Mouse (Mus musculus) forebrain, postnatal 0 days (tissue): ENCODE measurements around the gene Tmem145. TPM values are rescaled to one million over a fixed set of nuclear protein-coding genes. Genes with fewer than 3 reads are reported as not detected.
"Not testable (repeated sequence)": the region's sequence is repeated elsewhere in the genome, so short reads cannot be mapped to it uniquely, and the experiment has no call there.

ENCODE experiments used
- ATAC-seq: fragments of 200-750 bp; cut with Nextera tagmentation; 2 replicates; pipeline ENCODE4 v1.8.0; 2017; ENCODE audit warnings: mild to moderate bottlenecking, moderate library complexity
- DNase-seq: peaks from one replicate; pipeline ENCODE4 v3.0.0-alpha.2; 2015
- H3K27ac ChIP-seq: fragments of 300-500 bp; sonication (generic); 2 replicates; pipeline ENCODE4 v1.5.1; 2014; ENCODE audit warnings: low read depth, mild to moderate bottlenecking, antibody characterized with exemption, low read length, moderate library complexity, mixed read lengths
- H3K27me3 ChIP-seq: fragments of 300-500 bp; sonication (generic); 2 replicates; pipeline ENCODE4 v1.6.1; 2014; ENCODE audit warnings: mild to moderate bottlenecking, low read length, mixed read lengths; ENCODE audit not compliant: insufficient read depth
- H3K36me3 ChIP-seq: fragments of 300-500 bp; sonication (generic); 2 replicates; pipeline ENCODE4 v1.6.1; 2014; ENCODE audit warnings: mild to moderate bottlenecking, moderate library complexity; ENCODE audit not compliant: insufficient read depth
- H3K4me1 ChIP-seq: fragments of 300-500 bp; sonication (generic); 2 replicates; pipeline ENCODE4 v1.6.1; 2014; ENCODE audit warnings: antibody characterized with exemption; ENCODE audit not compliant: insufficient read depth
- H3K4me2 ChIP-seq: fragments of 300-500 bp; sonication (generic); 2 replicates; pipeline ENCODE4 v1.6.1; 2014; ENCODE audit warnings: low read depth, mild to moderate bottlenecking, moderate library complexity
- H3K4me3 ChIP-seq: fragments of 300-500 bp; sonication (generic); 2 replicates; pipeline ENCODE4 v1.5.1; 2014; ENCODE audit warnings: low read depth, low read length, mixed read lengths
- H3K9ac ChIP-seq: fragments of 300-500 bp; sonication (generic); 2 replicates; pipeline ENCODE4 v1.6.1; 2014; ENCODE audit warnings: mild to moderate bottlenecking
- H3K9me3 ChIP-seq: fragments of 300-500 bp; sonication (generic); 2 replicates; pipeline ENCODE4 v1.6.1; 2016; ENCODE audit warnings: low read length
- CTCF ChIP-seq: sonication (generic); IDR thresholded peaks from 2 replicates; pipeline ENCODE4 v1.5.1; 2016; ENCODE audit warnings: antibody characterized with exemption, control low read depth, low read depth
- WGBS: fragments of 180-500 bp; shearing (Covaris S2); extraction: QIAGEN DNeasy Blood & Tissue Kit; methylation state at CpG from one replicate; pipeline ENCODE4 v1.1.7; 2014; 5-methylcytosine and 5-hydroxymethylcytosine counted together
- polyA plus RNA-seq: library from polyadenylated mRNA; unstranded; fragments of >200 nt; fragmentation: Nextera tagmentation; extraction: Ambion mirVana; gene quantifications from 2 replicates; pipeline ENCODE4 v1.2.1, GENCODE M21; 2015
- total RNA-seq: library from RNA; depleted of rRNA; stranded (reverse); fragments of >200 nt; gene quantifications from 2 replicates; pipeline ENCODE4 v1.2.3, GENCODE M21; 2014; rRNA removed

Tmem145 gene
- total RNA-seq (55.9 and 63.2 TPM in 2 replicates), polyA plus RNA-seq (46.7 and 68.0 TPM in 2 replicates)

- H3K27ac ChIP-seq, result peak within 1 kb of the TSS; percentile 83
- no peaks in the 10 kb centered on the region for H3K27me3 ChIP-seq
- DNase-seq (peak; percentile 69), ATAC-seq (peak; percentile 74)
- under 1% methylated on average over 35 of the region's 47 CpGs for WGBS
- H3K4me3 ChIP-seq, result peak within 1 kb of the TSS; percentile 67
- no peaks in the 10 kb centered on the region for H3K9me3 ChIP-seq
- TF ChIP-seq CTCF, result no peak
- peak within 1 kb of the TSS; percentile 87 for H3K9ac ChIP-seq
- peak within 1 kb of the TSS; percentile 87 for H3K4me2 ChIP-seq
- 0 out of 2 replicates have a peak, but pooled peaks cover 4% of the 10 kb centered on the region for H3K4me1 ChIP-seq
- peaks cover 4% of the 10 kb centered on the region; the same call in 1 of the 2 replicates for H3K36me3 ChIP-seq
Observed at GRCm38 (mm10) chr7:25305956-25306613, at the start of gene Tmem145. Tmem145 (plus strand) TSS chr7:25306106.

- no peaks in the 10 kb centered on the region; the same call in 1 of the 2 replicates for H3K4me1 ChIP-seq
Observed at GRCm38 (mm10) chr7:25261896-25262295, 44.0 kb upstream of the Tmem145 start.

GRCm38 (mm10) chr7:25263968-25264870 is 41.7 kb upstream of the Tmem145 start:
- no peak for TF ChIP-seq CTCF
- H3K9ac ChIP-seq, result no peak overlapping the region
- H3K27ac ChIP-seq, result no peak overlapping the region
- DNase-seq, result no peak
- H3K4me1 ChIP-seq, result peaks cover 5% of the 10 kb centered on the region
- no peak overlapping the region for H3K4me3 ChIP-seq
- WGBS, result 24% methylated on average over 17 of the region's 17 CpGs
- no peaks in the 10 kb centered on the region for H3K36me3 ChIP-seq
- no peaks in the 10 kb centered on the region for H3K9me3 ChIP-seq
- no peak overlapping the region for H3K4me2 ChIP-seq
- H3K27me3 ChIP-seq, result no peaks in the 10 kb centered on the region
- no peak for ATAC-seq

More at GRCm38 (mm10) chr7:25261896-25262295, 44.0 kb upstream of the Tmem145 start:
- no peak for TF ChIP-seq CTCF
- Histone ChIP-seq H3K36me3 (no peaks in the 10 kb centered on the region), H3K9me3 (no peaks in the 10 kb centered on the region), H3K4me2 (no peak overlapping the region), H3K27me3 (no peaks in the 10 kb centered on the region), H3K4me3 (no peak overlapping the region), H3K27ac (no peak overlapping the region), H3K9ac (no peak overlapping the region)
- DNase-seq (no peak), ATAC-seq (no peak)
- WGBS, result 81% methylated on average over 1 of the region's 1 CpGs

GRCm38 (mm10) chr7:25265743-25266142 is 40.2 kb upstream of the Tmem145 start:
- not testable (repeated sequence) for H3K27me3 ChIP-seq, H3K36me3 ChIP-seq, H3K4me3 ChIP-seq, DNase-seq, H3K9ac ChIP-seq, H3K9me3 ChIP-seq, ATAC-seq, H3K27ac ChIP-seq, H3K4me2 ChIP-seq
- H3K4me1 ChIP-seq, result peaks cover 14% of the 10 kb centered on the region
- WGBS, result 87% methylated on average over 5 of the region's 5 CpGs

GRCm38 (mm10) chr7:25266180-25266962 is 39.5 kb upstream of the Tmem145 start:
- 90% methylated on average over 8 of the region's 8 CpGs for WGBS
- no peak for TF ChIP-seq CTCF

GRCm38 (mm10) chr7:25267301-25267750 is 38.6 kb upstream of the Tmem145 start, which contains the start of gene Cic:
Cic (plus strand) TSS chr7:25267704.
- peaks cover 17% of the 10 kb centered on the region for H3K36me3 ChIP-seq
- TF ChIP-seq CTCF, result no peak; the same call in 1 of the 2 replicates
- peak within 1 kb of the TSS; percentile 98 for H3K4me3 ChIP-seq
- WGBS, result under 1% methylated on average over 29 of the region's 29 CpGs
- ATAC-seq (peak; percentile 84), DNase-seq (peak; percentile 99)
- H3K4me2 ChIP-seq, result peak within 1 kb of the TSS; percentile 83
- no peaks in the 10 kb centered on the region for H3K27me3 ChIP-seq
- peaks cover 14% of the 10 kb centered on the region for H3K4me1 ChIP-seq
- H3K9ac ChIP-seq, result peak within 1 kb of the TSS; percentile 87
- H3K9me3 ChIP-seq, result no peaks in the 10 kb centered on the region
- H3K27ac ChIP-seq, result peak within 1 kb of the TSS; percentile 91

More at GRCm38 (mm10) chr7:25266180-25266962, 39.5 kb upstream of the Tmem145 start:
- H3K4me2 ChIP-seq, result no peak overlapping the region
- no peak overlapping the region for H3K4me3 ChIP-seq
- no peak for DNase-seq
- H3K27me3 ChIP-seq, result no peaks in the 10 kb centered on the region
- 0 out of 2 replicates have a peak, but pooled peaks cover 7% of the 10 kb centered on the region for H3K36me3 ChIP-seq
- no peak for ATAC-seq
- H3K9ac ChIP-seq, result no peak overlapping the region
- H3K4me1 ChIP-seq, result peaks cover 14% of the 10 kb centered on the region
- H3K27ac ChIP-seq, result no peak overlapping the region
- H3K9me3 ChIP-seq, result no peaks in the 10 kb centered on the region
